Mouse (Mus musculus): ENCODE results near the gene Ankdd1a.

DNA sequence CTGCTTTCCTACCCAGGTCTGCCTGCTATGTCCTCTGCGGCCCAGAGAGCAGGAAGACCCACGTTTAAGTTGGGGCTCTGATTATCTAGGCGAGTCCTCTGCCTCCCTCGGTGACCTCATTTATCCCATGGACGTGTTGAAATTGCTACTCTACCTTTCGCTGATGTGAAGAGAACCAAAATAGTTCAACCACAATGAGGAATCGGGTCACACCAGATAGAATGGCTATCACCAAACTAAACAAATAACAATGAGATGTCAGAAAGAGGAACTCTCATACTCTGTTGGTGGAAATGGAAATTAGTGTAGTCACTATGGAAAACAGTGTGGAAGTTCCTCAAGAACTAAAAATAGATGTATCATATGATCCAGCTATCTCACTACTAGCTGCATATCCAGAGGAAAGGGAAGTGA, 22.1 kb upstream of the Ankdd1a start:
- TF ChIP-seq CTCF (IDR thresholded peaks at IDR 0.05; ENCODE audit: low read depth): no peak
- no peak for TF ChIP-seq EP300 (IDR thresholded peaks at IDR 0.05; ENCODE audit: low read depth)
